Mouse (Mus musculus) bone marrow macrophage, adult 2 months (primary cell): ENCODE data around the gene Myo3b.

Experiments used
- CTCF ChIP-seq: IDR thresholded peaks from 2 replicates; pipeline ENCODE4 v1.5.1; 2012; ENCODE audit warnings: low read depth, mild to moderate bottlenecking, low read length, moderate library complexity
- POLR2A ChIP-seq: IDR thresholded peaks from 2 replicates; pipeline ENCODE4 v1.6.1; 2012; ENCODE audit warnings: mild to moderate bottlenecking, low read depth, low read length, borderline replicate concordance

DNA sequence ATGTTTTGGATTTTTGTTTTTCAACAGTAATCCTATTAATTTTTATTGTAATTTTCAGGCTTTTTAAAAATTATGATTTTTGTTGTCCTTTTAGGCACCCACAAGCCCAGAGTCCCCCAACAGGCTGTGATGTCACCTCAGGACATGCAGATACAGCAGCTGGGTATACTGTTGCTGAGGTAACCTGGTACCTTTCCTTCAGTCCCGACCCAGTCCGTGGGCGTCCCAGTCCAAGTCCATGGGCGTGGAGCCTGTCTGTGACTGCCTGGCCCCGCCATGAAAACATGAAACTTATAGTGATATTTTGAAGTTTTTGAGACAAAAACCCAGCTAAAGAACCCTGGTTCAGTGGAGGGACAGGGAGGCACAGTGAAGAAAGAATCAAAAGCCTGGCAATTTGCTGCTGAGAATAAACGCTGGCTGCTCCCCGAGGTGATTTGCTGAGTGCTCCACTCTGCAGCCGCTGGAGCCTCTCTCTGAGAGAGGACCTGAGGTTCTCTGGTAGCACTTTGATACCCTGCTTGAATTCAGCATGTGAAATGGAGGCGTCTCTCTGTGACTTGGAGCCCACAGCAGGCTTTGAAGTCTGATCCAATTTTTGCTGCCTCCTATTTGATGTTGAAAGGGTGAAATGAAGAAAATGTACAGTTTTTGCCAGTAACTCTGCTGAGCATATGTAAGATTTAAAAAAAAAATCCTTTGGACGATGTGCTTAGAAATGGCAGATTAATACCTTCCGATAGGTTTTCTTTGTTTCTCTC lies 310.0 kb downstream of the Myo3b start:
- TF ChIP-seq CTCF = no peak
- no peak for TF ChIP-seq POLR2A
